Mouse (Mus musculus) forebrain, embryonic 13.5 days (tissue): ENCODE measurements around the gene Cabp2. TPM values are rescaled to one million over a fixed set of nuclear protein-coding genes. Genes with fewer than 3 reads are reported as not detected.
"Not testable (repeated sequence)": the region's sequence is repeated elsewhere in the genome, so short reads cannot be mapped to it uniquely, and the experiment has no call there.

Experiments used
- ATAC-seq: fragments of 200-750 bp; cut with Nextera tagmentation; 2 replicates; pipeline ENCODE4 v1.8.0; 2017
- H3K27ac ChIP-seq: fragments of 300-500 bp; sonication (generic); 2 replicates; pipeline ENCODE4 v1.5.1; 2015; ENCODE audit warnings: inconsistent platforms, mild to moderate bottlenecking, moderate library complexity
- H3K27me3 ChIP-seq: fragments of 300-500 bp; sonication (generic); 2 replicates; pipeline ENCODE4 v1.6.1; 2015; ENCODE audit warnings: mild to moderate bottlenecking, inconsistent platforms
- H3K36me3 ChIP-seq: fragments of 300-500 bp; sonication (generic); 2 replicates; pipeline ENCODE4 v1.6.1; 2015; ENCODE audit warnings: mild to moderate bottlenecking, inconsistent platforms; ENCODE audit not compliant: poor library complexity, severe bottlenecking
- H3K4me1 ChIP-seq: fragments of 300-500 bp; sonication (generic); 2 replicates; pipeline ENCODE4 v1.6.1; 2015; ENCODE audit warnings: inconsistent platforms
- H3K4me2 ChIP-seq: fragments of 300-500 bp; sonication (generic); 2 replicates; pipeline ENCODE4 v1.6.1; 2015; ENCODE audit warnings: inconsistent platforms, mild to moderate bottlenecking, moderate library complexity
- H3K4me3 ChIP-seq: fragments of 300-500 bp; sonication (generic); 2 replicates; pipeline ENCODE4 v1.5.1; 2015; ENCODE audit warnings: mild to moderate bottlenecking, inconsistent platforms
- H3K9ac ChIP-seq: fragments of 300-500 bp; sonication (generic); 2 replicates; pipeline ENCODE4 v1.6.1; 2015; ENCODE audit warnings: mild to moderate bottlenecking, inconsistent platforms
- H3K9me3 ChIP-seq: fragments of 300-500 bp; sonication (generic); replicated peaks from 2 replicates; pipeline ENCODE4 v1.6.1; 2016; ENCODE audit warnings: inconsistent platforms
- WGBS: fragments of 180-500 bp; shearing (Covaris S2); methylation state at CpG from one replicate; pipeline ENCODE4 v1.1.7; 2015; 5-methylcytosine and 5-hydroxymethylcytosine counted together
- polyA plus RNA-seq: library from polyadenylated mRNA; unstranded; fragments of >200 nt; fragmentation: Nextera tagmentation; extraction: Ambion mirVana; gene quantifications from 2 replicates; pipeline ENCODE4 v1.2.1, GENCODE M21; 2015

Cabp2 gene
- polyA plus RNA-seq, 1 experiment from 2014 or later = not detected

DNA sequence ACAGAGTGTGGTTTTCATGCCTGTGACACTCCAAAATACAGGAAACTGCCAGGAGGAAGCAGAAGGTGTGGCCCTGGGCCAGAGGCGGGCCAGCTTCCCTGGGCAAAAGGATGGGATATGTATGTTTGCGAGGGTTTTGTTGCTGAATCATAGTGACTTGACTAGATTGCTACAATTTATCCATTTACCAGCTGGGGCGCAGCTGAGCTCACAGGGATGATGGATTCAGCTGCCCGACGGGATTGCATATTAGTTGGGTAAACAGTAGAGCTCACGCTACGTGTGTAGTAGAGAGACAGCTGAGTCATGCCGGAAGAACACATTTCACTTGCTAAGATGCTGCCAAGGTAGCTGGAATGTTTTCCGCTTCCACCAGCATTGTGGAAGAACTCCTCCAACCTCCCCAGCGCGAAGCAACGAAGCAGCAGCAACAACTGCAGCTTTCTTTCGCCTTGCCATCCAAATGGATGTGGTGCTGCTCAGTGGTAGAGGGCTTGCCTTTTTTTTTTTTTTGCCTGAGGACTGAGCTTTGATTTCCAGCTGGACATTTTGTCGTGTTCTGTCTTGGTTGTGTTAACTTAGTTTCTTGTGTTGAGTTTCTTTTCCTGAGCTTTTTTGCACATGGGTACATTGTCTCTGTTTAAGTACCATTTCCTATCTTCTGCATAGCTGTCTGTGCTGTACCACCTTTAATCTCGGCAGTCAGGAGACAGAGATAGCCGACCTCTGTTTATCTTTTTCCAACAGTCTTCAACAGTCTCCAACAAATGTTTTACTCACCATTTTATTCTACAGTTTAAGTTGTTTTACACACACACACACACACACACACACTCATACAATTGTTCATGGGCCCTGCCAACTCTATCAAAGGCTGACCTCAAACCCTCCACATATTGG is 35.2 kb upstream of the Cabp2 start, which contains the start of gene Gstp2:
Gene Gstp2 (minus strand): TSS at position 58 of the 900 bp plus-strand sequence.
- 51% methylated on average over 16 of the region's 16 CpGs for WGBS
- Histone ChIP-seq H3K27ac (no peak within 1 kb of the TSS), H3K4me1 (0 out of 2 replicates have a peak, but pooled peaks cover 4% of the 10 kb centered on the region), H3K4me3 (no peak within 1 kb of the TSS), H3K36me3 (no peaks in the 10 kb centered on the region), H3K9me3 (peaks cover 3% of the 10 kb centered on the region; the same call in 1 of the 2 replicates), H3K4me2 (no peak within 1 kb of the TSS; the same call in 1 of the 2 replicates), H3K9ac (no peak within 1 kb of the TSS), H3K27me3 (no peaks in the 10 kb centered on the region)
- ATAC-seq = no peak

DNA sequence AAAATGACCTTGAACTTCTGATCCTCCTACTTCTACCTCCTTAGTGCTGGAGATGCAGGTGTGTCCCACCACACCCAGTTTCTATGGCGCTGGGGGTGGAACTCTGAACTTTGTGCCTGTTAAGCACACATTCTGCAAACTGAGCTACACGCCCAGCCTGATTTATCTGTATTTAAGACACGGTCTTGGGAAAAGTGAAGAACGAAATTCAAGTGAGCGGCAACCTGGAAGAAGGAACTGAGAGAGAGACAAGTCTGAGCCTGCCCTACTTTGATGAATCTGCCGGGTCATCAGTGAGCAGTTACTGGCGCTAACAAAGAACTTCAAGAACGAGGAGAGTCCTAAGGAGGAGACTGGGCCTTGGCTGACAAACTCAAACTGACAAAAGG is 34.5 kb upstream of the Cabp2 start:
- ATAC-seq = no peak
- Histone ChIP-seq H3K9me3 (peaks cover 5% of the 10 kb centered on the region; the same call in 1 of the 2 replicates), H3K27ac (no peak overlapping the region), H3K9ac (no peak overlapping the region), H3K27me3 (no peaks in the 10 kb centered on the region), H3K4me2 (no peak overlapping the region), H3K4me3 (no peak overlapping the region), H3K36me3 (no peaks in the 10 kb centered on the region), H3K4me1 (0 out of 2 replicates have a peak, but pooled peaks cover 4% of the 10 kb centered on the region)
- 82% methylated on average over 8 of the region's 8 CpGs for WGBS

DNA sequence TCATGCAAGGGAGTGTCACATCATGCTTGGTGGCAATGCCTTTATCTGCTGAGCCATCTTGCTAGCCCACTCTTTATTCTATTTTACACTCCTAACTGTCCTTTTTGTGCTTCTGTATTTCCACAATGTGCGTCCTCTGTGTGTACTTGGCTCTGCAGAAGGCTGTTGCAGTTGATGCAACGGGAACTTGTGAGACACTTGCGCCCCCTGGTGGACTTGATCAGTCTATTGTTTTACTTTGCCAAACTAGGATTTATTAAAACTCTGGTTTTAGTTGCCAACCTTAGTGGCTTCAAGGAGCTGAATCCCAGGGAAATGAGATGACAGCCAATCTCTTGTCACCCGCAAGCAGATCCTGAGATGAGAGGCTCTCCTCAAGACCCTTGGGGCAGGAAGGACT is 33.5 kb upstream of the Cabp2 start:
- H3K4me2 ChIP-seq = no peak overlapping the region
- no peaks in the 10 kb centered on the region for H3K36me3 ChIP-seq
- no peak for ATAC-seq
- H3K4me1 ChIP-seq = 0 out of 2 replicates have a peak, but pooled peaks cover 4% of the 10 kb centered on the region
- 15% methylated on average over 4 of the region's 4 CpGs for whole genome bisulfite sequencing
- H3K27me3 ChIP-seq = no peaks in the 10 kb centered on the region
- no peak overlapping the region for H3K9ac ChIP-seq
- no peak overlapping the region for H3K27ac ChIP-seq
- H3K4me3 ChIP-seq = no peak overlapping the region
- H3K9me3 ChIP-seq = peaks cover 5% of the 10 kb centered on the region; the same call in 1 of the 2 replicates

DNA sequence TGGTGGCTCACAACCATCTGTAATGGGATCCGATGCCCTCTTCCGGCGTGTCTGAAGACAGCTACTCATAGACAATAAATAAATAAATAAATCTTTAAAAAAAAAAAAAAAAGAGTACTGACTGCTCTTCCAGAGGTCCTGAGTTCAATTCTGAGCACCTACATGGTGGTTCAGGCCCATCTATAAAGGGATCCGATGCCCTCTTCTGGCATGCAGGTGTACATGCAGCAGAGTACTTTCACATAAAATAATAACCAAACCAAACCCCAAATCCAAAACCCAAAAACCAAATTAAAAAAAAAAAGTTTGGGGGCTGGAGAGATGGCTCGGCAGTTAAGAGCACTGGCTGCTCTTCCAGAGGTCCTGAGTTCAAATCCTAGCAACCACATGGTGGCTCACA is 32.3 kb upstream of the Cabp2 start:
- ATAC-seq, H3K9me3 ChIP-seq, H3K36me3 ChIP-seq, H3K4me2 ChIP-seq, H3K27ac ChIP-seq, H3K4me3 ChIP-seq, H3K4me1 ChIP-seq, H3K27me3 ChIP-seq, H3K9ac ChIP-seq: not testable (repeated sequence)
- 79% methylated on average over 5 of the region's 5 CpGs for WGBS

DNA sequence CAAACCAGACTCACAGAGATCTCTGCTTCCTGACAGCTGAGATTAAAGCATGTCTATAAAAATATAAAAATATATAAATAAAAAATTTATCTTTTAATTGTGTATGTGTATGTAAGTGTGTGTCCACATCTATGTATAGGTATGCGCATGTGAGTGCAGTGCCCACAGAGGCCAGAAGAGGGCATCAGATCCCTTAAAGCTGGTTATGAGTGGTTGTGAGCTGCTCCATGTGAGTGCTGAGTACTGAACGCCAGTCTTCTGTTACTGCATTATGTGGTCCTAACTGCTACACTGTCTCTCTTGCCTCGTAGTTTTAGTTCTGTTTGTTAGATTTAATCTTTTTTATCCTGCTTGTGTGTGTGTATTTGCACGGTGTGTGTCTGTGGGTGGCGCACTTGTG is 30.4 kb upstream of the Cabp2 start:
- Histone ChIP-seq H3K27me3 (no peaks in the 10 kb centered on the region), H3K9ac (no peak overlapping the region), H3K27ac (no peak overlapping the region), H3K9me3 (peaks cover 5% of the 10 kb centered on the region; the same call in 1 of the 2 replicates), H3K4me3 (no peak overlapping the region), H3K4me2 (no peak overlapping the region), H3K36me3 (no peaks in the 10 kb centered on the region), H3K4me1 (0 out of 2 replicates have a peak, but pooled peaks cover 3% of the 10 kb centered on the region)
- WGBS = 93% methylated on average over 5 of the region's 5 CpGs
- no peak for ATAC-seq

DNA sequence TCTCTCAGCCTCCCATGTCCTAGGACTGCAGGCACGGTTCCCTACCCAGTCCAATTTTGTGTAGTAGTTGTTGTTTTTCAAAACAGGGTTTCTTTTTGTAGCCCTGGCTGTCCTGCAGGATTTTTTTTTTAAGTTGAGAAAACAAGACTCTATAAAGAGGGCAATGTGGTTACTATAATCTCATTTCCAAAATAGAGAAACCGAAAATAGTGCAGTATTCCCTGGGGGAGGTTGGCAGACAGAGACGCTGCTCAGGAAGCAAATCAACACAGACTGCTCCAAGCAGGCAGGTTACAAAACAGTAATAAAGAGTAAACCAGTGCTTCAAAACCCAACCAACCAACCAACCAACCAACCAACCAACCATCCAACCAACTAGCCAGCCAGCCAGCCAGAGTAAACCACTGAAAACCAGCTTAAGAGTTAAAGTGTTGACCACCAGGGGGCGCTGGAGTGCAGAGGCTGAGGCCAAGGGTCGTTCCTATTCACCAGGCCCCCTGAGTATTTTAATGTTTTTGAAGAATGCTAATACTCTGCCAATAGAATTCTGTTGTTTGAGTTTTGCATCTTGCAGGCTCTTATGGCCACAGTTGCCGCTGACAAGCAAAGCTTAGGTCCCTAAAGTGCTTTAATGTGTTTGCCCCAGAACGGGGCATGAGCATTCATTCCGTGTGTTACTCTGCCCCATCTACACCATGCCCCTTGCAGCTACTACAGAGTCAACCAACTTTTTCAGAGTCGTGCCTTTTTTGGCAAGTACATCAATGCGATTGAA is 29.4 kb upstream of the Cabp2 start:
- Histone ChIP-seq H3K36me3 (no peaks in the 10 kb centered on the region), H3K27ac (no peak overlapping the region), H3K4me1 (no peaks in the 10 kb centered on the region), H3K4me3 (no peak overlapping the region), H3K4me2 (no peak overlapping the region), H3K9me3 (peaks cover 5% of the 10 kb centered on the region; the same call in 1 of the 2 replicates), H3K27me3 (no peaks in the 10 kb centered on the region), H3K9ac (no peak overlapping the region)
- no peak for ATAC-seq
- 56% methylated on average over 10 of the region's 10 CpGs for WGBS

DNA sequence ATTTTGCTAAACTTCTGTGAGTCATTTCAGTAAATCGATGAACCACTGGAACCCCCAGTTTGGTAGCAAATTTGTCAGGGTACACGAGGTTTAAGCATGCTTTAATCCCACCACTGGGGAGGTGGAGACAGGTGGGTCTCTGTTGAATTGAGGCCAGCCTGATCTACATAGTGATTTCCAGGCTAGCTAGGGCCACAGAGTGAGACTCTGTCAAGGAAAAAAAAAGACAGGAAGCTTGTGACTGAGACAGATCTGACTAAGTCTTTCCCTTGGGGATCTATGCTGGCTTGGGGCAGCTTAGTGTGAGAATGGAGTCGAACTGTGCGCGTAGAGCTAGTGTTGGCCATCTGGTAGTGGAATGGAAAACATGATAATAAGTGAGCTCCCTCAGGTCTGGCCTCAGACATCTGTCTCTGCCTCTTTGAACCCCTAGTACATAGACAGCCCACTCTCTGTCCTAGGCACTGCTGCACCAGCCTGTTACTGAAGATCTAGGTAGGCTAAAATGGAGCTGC is 28.8 kb upstream of the Cabp2 start:
- WGBS = 84% methylated on average over 5 of the region's 5 CpGs
- H3K4me2 ChIP-seq = no peak overlapping the region
- no peak overlapping the region for H3K27ac ChIP-seq

DNA sequence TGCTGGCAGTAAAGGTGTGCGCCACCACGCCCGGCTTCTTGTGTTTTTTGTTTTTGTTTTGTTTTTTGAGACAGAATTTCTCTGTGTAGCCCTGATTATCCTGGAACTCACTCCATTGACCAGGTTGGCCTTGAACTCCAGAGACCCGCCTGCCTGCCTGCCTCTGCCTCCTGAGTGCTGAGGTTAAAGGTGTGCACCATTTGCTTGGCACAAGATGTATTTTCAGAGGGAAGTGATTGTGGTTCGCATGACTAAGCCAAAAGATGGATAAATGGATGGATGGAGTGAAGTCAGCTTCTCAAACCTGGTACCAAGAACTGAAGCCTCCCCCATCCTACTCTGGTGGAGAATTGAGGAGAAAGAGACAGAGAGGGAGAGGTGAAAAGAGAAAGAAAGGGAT is 26.8 kb upstream of the Cabp2 start:
- no peaks in the 10 kb centered on the region for H3K36me3 ChIP-seq
- no peak for ATAC-seq
- H3K4me3 ChIP-seq = no peak overlapping the region
- H3K4me2 ChIP-seq = no peak overlapping the region
- no peaks in the 10 kb centered on the region for H3K4me1 ChIP-seq
- no peak overlapping the region for H3K9ac ChIP-seq
- peaks cover 5% of the 10 kb centered on the region; the same call in 1 of the 2 replicates for H3K9me3 ChIP-seq
- no peak overlapping the region for H3K27ac ChIP-seq
- 87% methylated on average over 5 of the region's 5 CpGs for WGBS
- no peaks in the 10 kb centered on the region for H3K27me3 ChIP-seq

More for the DNA sequence above, 28.8 kb upstream of the Cabp2 start:
- no peak for ATAC-seq
- H3K4me3 ChIP-seq = no peak overlapping the region
- H3K4me1 ChIP-seq = no peaks in the 10 kb centered on the region
- H3K36me3 ChIP-seq = no peaks in the 10 kb centered on the region
- peaks cover 5% of the 10 kb centered on the region; the same call in 1 of the 2 replicates for H3K9me3 ChIP-seq
- H3K27me3 ChIP-seq = no peaks in the 10 kb centered on the region
- H3K9ac ChIP-seq = no peak overlapping the region

DNA sequence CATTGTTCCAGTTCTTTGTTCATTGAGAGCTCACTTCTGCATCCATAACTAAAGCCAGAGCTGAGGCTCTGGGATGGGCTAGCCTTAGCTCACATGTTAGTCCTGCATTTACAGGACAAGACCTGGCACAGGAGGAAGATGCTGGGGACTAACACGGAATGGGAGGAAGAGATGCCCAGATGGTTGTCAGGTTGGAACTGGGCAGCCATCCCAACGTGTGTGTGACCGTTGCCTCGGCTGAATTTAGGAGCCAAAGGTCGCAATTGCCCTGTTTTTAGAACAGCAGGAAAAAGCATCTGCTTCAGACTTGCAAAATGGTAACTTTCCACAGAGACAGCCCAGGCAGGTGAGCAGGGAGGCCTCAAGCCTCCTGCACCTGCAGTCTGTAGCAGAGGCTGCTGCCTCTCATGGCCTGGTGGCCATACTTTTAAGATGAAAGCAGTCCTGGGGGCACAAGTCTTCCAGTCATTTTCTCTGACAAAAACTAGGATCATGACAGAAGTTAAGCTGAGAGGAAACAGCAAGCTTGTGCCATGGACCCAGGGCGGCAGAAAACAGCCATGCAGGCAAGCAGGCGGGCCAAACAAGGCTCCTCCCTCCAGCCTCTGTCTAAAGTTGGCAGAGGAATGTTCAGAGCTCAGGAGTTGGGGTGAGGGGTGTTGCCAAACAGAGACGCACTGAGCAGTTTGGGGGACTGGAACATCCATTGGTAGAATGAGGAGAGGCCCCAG is 26.0 kb upstream of the Cabp2 start:
- peaks cover 5% of the 10 kb centered on the region; the same call in 1 of the 2 replicates for H3K9me3 ChIP-seq
- H3K27ac ChIP-seq = no peak overlapping the region
- no peak overlapping the region for H3K9ac ChIP-seq
- H3K4me2 ChIP-seq = no peak overlapping the region
- H3K4me1 ChIP-seq = no peaks in the 10 kb centered on the region
- WGBS = 73% methylated on average over 8 of the region's 8 CpGs
- H3K27me3 ChIP-seq = no peaks in the 10 kb centered on the region
- no peak for ATAC-seq
- no peak overlapping the region for H3K4me3 ChIP-seq
- H3K36me3 ChIP-seq = no peaks in the 10 kb centered on the region

DNA sequence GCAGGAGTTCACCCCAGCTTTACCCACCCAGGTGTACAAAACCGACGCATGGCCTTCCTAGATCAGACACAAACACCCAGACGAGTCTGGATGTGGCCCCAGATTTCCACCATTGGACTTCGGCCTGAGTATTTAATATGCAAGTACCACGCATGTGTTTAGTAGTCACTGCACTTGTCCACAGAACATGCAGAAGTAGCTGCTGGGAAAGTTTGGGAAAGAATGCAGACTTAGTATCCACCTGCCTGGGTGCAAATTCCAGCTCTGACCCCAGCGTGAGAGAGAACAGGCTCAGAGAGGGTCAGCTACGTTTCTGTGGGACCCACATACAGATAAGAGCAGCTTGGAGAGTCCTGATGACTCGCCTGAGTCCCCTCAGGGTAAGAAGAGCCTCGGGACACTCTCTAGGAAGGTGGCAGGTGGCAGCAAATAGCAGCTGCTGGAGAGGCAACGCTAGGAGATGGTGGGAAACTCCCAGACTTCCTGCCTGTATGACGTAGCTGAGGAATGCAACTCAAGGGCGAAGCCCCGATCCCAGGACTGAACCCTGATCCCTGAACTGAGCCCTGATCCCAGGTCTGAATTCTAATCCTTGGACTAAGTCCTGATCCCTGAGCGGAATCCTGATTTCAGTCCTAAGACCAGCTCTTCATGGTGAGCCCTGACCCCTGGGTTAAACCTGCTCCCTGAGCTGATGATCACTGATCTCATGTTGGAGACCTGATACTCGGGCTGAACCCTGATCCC is 25.3 kb upstream of the Cabp2 start:
- no peak overlapping the region for H3K9ac ChIP-seq
- WGBS = 66% methylated on average over 15 of the region's 15 CpGs
- H3K36me3 ChIP-seq = no peaks in the 10 kb centered on the region
- no peaks in the 10 kb centered on the region for H3K27me3 ChIP-seq
- H3K4me2 ChIP-seq = no peak overlapping the region
- H3K4me1 ChIP-seq = no peaks in the 10 kb centered on the region
- no peak overlapping the region for H3K4me3 ChIP-seq
- no peak overlapping the region for H3K27ac ChIP-seq
- no peak for ATAC-seq
- peaks cover 2% of the 10 kb centered on the region; the same call in 1 of the 2 replicates for H3K9me3 ChIP-seq

DNA sequence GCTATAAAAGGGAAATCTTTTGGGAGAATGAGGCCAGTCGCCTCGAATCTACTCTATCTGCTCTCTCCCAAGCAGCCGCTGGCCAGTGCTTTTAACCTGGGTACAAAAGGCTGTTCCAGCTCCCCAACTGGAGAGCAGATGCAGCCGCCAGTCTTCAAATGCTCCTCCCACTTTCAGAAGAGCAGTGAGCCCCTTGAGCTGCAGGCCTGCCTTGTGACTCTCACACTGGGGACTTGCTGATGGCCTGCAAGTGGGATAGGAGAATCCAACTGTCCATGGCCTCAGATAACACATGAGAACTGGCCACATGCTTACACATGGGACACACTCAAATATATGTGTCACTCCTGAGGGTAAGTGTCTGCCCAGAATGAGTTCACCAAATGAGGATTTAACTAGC is 24.7 kb upstream of the Cabp2 start:
- Histone ChIP-seq H3K4me3 (no peak overlapping the region), H3K36me3 (no peaks in the 10 kb centered on the region), H3K9me3 (no peaks in the 10 kb centered on the region), H3K9ac (no peak overlapping the region), H3K27me3 (no peaks in the 10 kb centered on the region), H3K4me1 (no peaks in the 10 kb centered on the region), H3K27ac (no peak overlapping the region), H3K4me2 (no peak overlapping the region)
- ATAC-seq = no peak
- 38% methylated on average over 4 of the region's 4 CpGs for WGBS
